Mouse (Mus musculus) thymus, postnatal 14 days (tissue): ENCODE data around the gene Ssbp2.
A peak's percentile ranks its signal among the peaks of the same experiment; 100 is the strongest.

Source experiments
- DNase-seq: peaks from one replicate; pipeline ENCODE4 v3.0.0; 2021

Ssbp2 gene

GRCm38 (mm10) chr13:91536711-91537110 is 76.6 kb downstream of the Ssbp2 start:
- no peak for DNase-seq

DNA sequence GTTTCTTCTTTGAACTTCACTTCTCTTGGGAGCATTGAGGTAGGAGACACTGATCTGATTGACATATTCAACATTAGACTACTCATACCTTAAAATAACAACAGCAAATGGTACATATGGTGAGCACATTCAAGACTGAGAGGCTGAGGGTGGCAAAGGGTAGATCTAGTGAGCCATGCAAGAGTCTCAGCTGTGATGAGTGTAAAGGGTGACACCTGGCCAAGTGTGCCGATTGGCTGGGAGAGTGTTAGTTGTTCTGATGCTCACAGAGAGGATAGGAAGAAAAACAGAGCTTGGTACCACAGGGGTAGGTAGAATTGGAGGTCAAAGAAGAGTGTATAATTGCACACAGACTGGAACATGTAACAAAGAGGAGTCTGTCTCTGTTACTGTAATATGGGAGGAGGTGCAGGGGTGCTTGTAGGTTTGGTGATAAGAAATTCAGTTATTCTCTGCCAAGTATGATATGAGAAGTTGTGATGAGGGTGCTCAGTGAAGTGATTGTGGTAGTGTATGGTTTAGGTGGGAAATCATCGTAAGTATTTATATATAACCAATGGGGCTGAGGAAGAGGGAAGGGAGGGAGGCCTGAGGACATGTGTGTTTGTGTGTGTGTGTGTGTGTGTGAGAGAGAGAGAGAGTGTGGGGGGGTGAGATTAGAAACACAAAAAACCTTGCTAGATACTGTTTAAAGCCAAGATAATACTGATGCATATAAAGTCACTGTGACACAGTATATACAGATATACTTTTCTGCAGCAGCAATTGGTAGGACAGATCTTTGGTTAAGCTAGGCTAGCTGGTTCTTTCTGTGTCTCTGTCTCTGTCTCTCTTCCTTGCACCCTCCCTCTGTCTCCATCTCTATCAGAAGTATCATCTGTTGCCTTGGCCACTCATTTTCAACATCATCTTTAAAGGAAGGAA is 80.3 kb downstream of the Ssbp2 start:
- peak; percentile 58 for DNase-seq

- peak; percentile 87 for DNase-seq
Measured at GRCm38 (mm10) chr13:91541069-91541429, 81.0 kb downstream of the Ssbp2 start.

GRCm38 (mm10) chr13:91543555-91543954 is 83.5 kb downstream of the Ssbp2 start:
- DNase-seq: no peak

- no peak for DNase-seq
Measured at GRCm38 (mm10) chr13:91564047-91564446, 104.0 kb downstream of the Ssbp2 start.

- DNase-seq: no peak
Measured at GRCm38 (mm10) chr13:91564755-91565154, 104.7 kb downstream of the Ssbp2 start.

DNA sequence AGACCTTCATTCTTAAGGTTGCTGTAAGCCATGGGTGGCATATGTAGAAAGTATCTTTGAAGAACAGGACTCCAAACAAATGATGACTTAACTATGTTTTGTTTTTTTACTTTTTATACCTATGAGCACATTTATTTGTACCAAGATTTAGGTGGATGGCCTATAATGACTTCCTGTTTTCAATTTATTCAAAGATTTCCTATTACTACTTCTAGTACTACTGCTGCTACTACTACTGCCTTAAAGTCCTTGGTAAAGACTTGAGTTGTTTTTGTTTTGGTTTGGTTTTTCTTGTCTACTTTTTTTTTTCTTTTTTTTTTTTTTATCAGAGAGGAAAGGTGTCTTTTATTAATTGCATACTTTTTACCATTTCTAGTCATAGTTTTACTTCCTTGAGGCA is 121.4 kb downstream of the Ssbp2 start:
- no peak for DNase-seq

DNA sequence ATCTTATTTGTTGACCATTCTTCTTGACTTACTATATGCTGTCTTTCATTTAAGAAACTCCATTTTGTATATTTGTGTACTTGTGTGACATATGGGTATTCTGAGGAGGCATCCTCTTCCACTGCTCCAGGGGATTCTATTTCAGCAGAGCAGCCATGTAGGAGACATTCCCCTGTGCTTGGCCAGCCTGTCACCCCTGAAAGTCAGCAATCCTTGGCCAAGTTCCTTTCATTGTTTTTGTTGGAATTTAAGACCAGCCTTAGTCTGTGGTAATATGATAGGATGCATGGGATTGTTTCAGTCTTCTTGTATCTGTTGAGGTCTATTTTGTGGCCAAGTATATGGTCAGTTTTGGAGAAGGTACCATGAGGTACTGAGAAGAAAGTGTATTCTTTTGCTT is 122.1 kb downstream of the Ssbp2 start:
- DNase-seq: no peak

DNA sequence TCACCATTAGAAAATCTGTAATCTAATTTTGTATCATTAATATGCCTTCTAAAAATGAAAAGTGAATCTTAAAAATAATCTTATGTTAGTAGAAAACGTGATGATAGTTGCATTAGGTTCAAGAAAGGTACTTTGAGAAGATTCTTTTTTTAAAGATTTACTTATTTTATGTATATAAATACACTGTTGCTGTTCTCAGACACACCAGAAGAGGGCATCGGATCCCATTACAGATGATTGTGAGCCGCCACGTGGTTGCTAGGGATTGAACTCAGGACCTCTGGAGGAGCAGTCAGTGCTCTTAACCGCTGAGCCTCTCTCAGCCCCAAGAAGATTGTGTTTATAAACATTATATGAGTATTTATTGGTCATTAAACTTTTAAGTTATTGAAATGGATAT is 126.3 kb downstream of the Ssbp2 start:
- DNase-seq: no peak

- no peak for DNase-seq
Measured at GRCm38 (mm10) chr13:91588475-91588874, 128.4 kb downstream of the Ssbp2 start.

GRCm38 (mm10) chr13:91591863-91592262 is 131.8 kb downstream of the Ssbp2 start:
- DNase-seq: no peak

- DNase-seq: no peak
Measured at GRCm38 (mm10) chr13:91595284-91595683, 135.2 kb downstream of the Ssbp2 start.

DNA sequence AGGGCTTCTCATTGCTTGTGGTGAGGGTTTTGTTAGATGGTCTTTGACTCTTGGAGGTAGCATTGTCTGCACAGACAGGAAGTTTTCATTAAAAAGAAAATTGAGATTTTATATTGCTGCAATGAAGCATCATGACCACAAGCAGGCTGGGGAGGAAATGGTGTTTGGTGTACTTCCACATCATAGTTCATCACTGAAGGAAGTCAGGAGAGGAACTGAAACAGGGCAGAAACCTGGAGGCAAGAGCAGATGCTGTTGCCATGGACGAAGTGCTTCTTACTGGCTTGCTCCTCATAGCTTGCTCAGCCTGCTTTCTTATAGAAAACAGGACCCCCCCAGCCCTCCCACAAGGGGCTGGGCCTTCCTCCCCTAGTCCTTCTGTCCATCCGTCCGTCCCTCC is 139.5 kb downstream of the Ssbp2 start:
- no peak for DNase-seq

DNA sequence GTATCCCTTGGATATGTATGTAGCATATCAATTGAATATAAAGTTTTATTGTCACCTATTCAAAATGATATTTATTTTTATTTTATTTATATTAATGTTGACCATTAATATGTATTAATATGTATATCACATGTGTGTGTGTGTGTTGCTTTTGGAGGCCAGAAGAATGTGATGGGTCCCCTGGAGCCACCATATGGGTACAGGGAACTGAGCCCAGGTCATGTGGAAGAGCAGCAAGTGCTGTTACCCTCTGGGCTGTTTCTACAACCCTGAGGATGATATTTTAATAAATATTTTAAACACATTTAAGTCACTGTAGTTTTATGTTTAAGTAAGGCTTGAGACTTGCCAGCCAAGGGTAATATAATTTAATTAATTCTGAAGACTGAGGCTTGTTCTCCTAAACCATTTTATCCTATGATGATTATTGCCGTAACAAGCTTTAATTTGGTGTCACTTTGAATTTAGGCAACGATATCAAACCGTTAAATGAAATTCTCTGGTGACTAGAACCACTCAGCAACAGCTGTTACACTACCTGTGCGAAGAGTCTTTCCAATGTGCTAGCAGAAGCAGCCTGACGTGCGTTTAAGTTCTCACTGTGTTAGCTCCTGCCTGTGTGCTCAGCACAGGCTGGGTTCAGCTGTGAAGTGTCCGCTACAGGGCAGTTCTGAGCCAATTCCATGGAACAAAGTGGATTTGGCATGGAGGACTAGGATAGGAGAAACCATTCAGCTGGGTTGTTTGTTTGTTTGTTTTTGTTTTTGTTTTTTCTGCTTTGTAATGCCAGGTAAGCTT is 145.2 kb downstream of the Ssbp2 start:
- no peak for DNase-seq

DNA sequence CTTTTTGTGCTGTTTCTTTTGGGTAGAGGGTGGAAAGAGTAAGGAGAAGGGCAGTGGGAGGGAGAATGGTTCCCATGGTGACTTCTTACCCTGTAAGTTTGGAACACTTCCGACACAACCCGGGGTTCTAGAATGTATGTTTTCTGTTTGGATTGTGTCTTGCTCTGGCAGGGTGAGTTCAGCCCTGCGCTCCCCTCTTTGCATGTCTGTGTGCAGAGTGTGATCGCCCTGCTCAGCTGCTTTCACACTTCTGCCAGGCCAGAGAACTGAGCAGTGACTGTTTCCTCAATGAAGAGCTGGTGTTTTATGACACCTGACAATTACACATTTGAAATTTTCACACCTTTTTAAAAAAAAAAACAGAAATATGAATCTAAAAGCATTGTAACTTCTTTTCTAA is 150.5 kb downstream of the Ssbp2 start:
- DNase-seq: no peak

- DNase-seq: no peak
Measured at GRCm38 (mm10) chr13:91611909-91612308, 151.8 kb downstream of the Ssbp2 start.

- DNase-seq: no peak
Measured at GRCm38 (mm10) chr13:91612578-91612977, 152.5 kb downstream of the Ssbp2 start.

- DNase-seq: no peak
Measured at GRCm38 (mm10) chr13:91616050-91616449, 156.0 kb downstream of the Ssbp2 start.

DNA sequence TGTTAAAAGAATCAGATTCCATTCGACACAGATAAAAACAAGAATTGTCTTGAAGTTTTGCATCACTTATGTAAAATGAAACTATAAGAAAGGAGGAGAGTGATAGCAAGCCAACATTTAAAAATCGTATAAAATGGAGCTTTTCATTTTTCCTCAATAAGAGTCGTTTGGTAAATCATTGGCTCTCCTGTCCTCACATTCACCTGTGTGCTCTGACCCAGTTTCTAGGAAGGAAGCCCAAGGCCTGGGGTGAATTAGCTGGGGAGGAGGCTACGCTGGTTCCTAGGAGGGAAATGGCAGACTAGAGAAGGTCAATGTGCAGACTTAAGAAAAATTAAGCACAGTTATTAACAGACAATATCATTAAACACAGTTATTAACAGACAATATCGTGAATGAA is 156.8 kb downstream of the Ssbp2 start:
- DNase-seq: no peak

DNA sequence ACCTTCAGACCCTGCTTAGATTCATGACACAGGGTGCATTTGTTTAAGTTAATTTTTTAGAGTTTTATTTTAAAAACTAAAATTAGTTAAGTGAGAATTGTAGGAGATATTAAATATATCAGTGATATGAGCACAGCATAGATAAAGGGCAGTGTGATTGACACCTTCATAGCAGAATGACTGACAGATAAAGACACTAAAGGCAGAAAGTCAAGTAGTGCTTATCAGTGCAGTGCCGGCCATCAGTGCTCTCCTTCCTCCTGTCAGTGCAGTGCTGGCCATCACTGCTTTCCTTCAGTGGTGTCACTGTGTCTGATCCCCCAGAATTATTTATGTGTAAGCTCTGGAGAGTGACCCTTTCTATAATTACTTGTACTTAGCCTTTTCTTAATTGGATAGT is 159.3 kb downstream of the Ssbp2 start:
- no peak for DNase-seq

DNA sequence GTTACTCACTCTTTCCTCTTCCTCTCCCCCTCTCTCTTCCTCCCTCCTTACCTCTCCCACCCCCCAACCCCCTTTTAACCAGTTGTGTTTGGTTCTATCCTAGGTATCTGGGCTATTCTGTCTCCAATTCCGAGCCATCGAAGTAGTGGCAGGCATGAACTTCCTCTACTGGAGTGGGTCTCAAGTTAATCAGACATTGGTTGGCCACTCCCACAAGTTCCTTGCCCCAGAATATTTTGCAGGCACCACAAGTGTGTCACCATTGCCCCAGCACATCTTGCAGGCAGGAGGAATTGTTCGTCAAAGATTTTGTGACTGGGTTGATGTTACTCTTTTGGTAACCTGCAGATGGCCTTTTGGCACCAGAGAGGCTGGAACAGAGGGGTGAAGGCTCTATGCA is 160.5 kb downstream of the Ssbp2 start:
- no peak for DNase-seq

- DNase-seq: no peak
Measured at GRCm38 (mm10) chr13:91631291-91631799, 171.3 kb downstream of the Ssbp2 start.

DNA sequence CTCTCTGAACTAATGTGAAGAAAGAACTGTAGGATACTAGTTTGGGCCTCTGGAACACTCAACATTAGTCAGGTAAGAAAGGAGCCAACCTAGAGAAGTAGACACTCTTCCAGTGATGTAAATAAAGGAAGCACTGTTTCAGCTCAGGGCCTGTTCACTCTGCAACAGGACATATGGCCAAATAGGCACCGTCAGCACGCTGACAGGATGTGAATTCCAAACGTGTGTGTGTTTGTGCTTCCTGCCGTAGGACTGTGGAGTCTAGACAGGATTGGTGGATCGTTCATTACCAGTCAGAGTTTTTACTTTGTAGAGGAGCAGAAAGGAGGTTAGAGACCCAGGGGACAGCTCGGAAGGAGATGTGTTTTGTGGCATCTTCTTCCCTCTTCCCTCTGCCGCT is 174.0 kb downstream of the Ssbp2 start:
- DNase-seq: no peak

DNA sequence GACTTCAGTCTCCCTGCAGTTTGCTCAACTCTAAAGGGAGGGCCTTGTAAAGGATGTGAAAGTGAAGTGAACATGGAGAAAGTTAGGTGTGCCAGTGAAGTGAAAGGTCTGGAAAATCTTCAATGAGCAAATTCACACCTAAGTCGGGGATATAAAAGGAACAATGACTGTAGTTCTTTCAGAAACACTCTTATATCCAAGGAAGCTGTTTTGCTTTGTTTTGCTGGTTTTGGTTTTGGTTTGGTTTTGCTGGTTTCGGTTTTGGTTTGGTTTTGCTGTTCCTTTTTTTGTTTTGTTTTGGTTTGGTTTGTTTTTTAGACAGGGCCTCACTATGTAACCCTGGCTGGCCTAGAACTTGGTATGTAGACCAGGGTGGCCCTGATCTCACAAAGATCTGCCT is 175.9 kb downstream of the Ssbp2 start:
- no peak for DNase-seq
